Mouse (Mus musculus) lung, embryonic 14.5 days (tissue): ENCODE measurements around the gene Apbb1. TPM values are rescaled to one million over a fixed set of nuclear protein-coding genes. Genes with fewer than 3 reads are reported as not detected.

Experiments used
- ATAC-seq: fragments of 200-750 bp; cut with Nextera tagmentation; 2 replicates; pipeline ENCODE4 v1.8.0; 2017; ENCODE audit warnings: mild to moderate bottlenecking, moderate TSS enrichment, moderate library complexity; ENCODE audit not compliant: insufficient read depth
- DNase-seq: peaks from one replicate; pipeline ENCODE4 v3.0.0-alpha.2; 2015
- H3K27ac ChIP-seq: fragments of 300-500 bp; sonication (generic); 2 replicates; pipeline ENCODE4 v1.5.1; 2014; ENCODE audit warnings: low read depth, mild to moderate bottlenecking, moderate library complexity
- H3K27me3 ChIP-seq: fragments of 300-500 bp; sonication (generic); 2 replicates; pipeline ENCODE4 v1.6.1; 2014; ENCODE audit warnings: low read length, control low read depth; ENCODE audit not compliant: insufficient read depth
- H3K36me3 ChIP-seq: fragments of 300-500 bp; sonication (generic); 2 replicates; pipeline ENCODE4 v1.6.1; 2014; ENCODE audit warnings: control low read depth; ENCODE audit not compliant: insufficient read depth
- H3K4me1 ChIP-seq: fragments of 300-500 bp; sonication (generic); 2 replicates; pipeline ENCODE4 v1.6.1; 2014; ENCODE audit warnings: antibody characterized with exemption, control low read depth; ENCODE audit not compliant: insufficient read depth
- H3K4me2 ChIP-seq: fragments of 300-500 bp; sonication (generic); 2 replicates; pipeline ENCODE4 v1.6.1; 2014; ENCODE audit warnings: mild to moderate bottlenecking
- H3K4me3 ChIP-seq: fragments of 300-500 bp; sonication (generic); 2 replicates; pipeline ENCODE4 v1.5.1; 2014; ENCODE audit warnings: low read depth, low read length
- H3K9ac ChIP-seq: fragments of 300-500 bp; sonication (generic); 2 replicates; pipeline ENCODE4 v1.6.1; 2014
- H3K9me3 ChIP-seq: fragments of 300-500 bp; sonication (generic); 2 replicates; pipeline ENCODE4 v1.6.1; 2016; ENCODE audit warnings: low read depth, low read length, control low read depth
- CTCF ChIP-seq: IDR thresholded peaks from 2 replicates; pipeline ENCODE4 v1.5.1; 2016; ENCODE audit warnings: antibody characterized with exemption, low read depth
- WGBS: fragments of 180-500 bp; shearing (Covaris S2); extraction: QIAGEN DNeasy Blood & Tissue Kit; methylation state at CpG from one replicate; pipeline ENCODE4 v1.1.7; 2014; 5-methylcytosine and 5-hydroxymethylcytosine counted together
- polyA plus RNA-seq: library from polyadenylated mRNA; unstranded; fragments of >200 nt; fragmentation: Nextera tagmentation; extraction: Ambion mirVana; gene quantifications from 2 replicates; pipeline ENCODE4 v1.2.1, GENCODE M21; 2014

Gene Apbb1
- polyA plus RNA-seq, 1 experiment from 2014 or later, result 37.6 TPM

DNA sequence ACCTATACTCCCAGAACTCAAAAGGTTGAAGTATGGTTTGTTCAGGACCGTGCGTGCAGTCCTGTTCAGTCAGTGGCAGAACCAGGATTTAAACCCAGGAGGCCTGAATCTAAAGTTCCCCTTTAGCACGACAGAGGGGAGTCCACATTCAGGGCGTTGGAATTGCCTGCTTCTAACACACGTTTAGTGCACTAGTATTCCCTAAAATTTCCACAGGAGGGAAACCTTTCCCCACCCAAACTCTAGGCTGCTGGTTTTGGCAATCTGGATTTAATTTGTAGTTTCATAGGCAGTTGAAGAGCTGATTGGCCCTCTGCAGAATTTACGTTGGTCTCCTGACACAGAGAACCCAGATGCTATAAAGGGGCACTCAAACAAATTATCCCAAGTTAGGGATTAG lies 32.4 kb downstream of the Apbb1 start:
- Histone ChIP-seq H3K27ac (no peak overlapping the region), H3K4me3 (no peak overlapping the region), H3K36me3 (no peaks in the 10 kb centered on the region), H3K4me2 (no peak overlapping the region), H3K4me1 (no peaks in the 10 kb centered on the region), H3K27me3 (no peaks in the 10 kb centered on the region), H3K9ac (no peak overlapping the region), H3K9me3 (no peaks in the 10 kb centered on the region)
- DNase-seq (peak; percentile 64), ATAC-seq (no peak)
- TF ChIP-seq CTCF, result peak; percentile 55
- 41% methylated on average over 6 of the region's 6 CpGs for WGBS

- Histone ChIP-seq H3K9me3 (no peaks in the 10 kb centered on the region), H3K36me3 (no peaks in the 10 kb centered on the region), H3K4me1 (no peaks in the 10 kb centered on the region), H3K9ac (no peak overlapping the region), H3K27me3 (no peaks in the 10 kb centered on the region), H3K27ac (no peak overlapping the region), H3K4me2 (no peak overlapping the region), H3K4me3 (no peak overlapping the region)
- DNase-seq (peak; percentile 19), ATAC-seq (peak; percentile 58; the same call in 1 of the 2 replicates)
- WGBS, result 57% methylated on average over 7 of the region's 7 CpGs
- TF ChIP-seq CTCF, result no peak
These were observed 33.5 kb downstream of the Apbb1 start for GRCm38 (mm10) chr7:105547970-105548369.

DNA sequence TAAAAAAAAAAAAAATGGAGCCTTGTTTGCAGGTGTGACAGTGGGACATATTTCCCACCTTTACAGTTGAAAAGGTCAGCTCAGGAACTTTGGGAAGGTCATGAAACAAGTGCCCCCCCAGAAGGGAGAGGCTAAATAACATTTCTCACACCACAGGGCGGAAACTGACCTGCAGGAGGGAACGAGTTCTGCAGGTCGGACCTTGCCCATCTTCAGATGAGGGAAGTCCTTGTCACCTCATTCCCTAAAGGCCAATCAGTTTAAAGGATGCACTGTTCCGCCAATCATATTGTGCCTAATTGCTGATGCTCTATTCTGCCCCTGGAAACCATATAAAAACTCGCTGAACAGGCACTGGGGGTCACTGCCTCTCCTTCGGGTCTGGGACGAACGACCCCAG lies 35.5 kb downstream of the Apbb1 start:
- H3K4me3 ChIP-seq, result no peak overlapping the region
- no peak for TF ChIP-seq CTCF

DNA sequence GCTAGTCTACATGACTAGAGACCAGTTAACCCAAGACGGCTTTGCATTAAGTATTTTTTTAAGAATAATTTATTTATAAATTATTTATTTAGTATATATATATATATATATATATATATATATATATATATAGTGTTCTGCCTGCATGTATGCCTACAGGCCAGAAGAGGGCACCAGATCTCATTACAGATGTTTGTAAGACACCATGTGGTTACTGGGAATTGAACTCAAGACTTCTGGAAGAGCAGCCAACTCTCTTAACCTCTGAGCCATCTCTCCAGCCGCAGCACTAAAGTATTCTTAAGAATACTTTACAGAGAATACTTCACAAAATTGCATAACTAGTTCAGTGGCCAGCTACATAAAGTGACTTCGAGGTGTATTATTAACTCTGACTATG lies 47.3 kb downstream of the Apbb1 start:
- Histone ChIP-seq H3K4me3 (no peak overlapping the region), H3K9ac (no peak overlapping the region), H3K36me3 (no peaks in the 10 kb centered on the region), H3K4me1 (no peaks in the 10 kb centered on the region), H3K9me3 (no peaks in the 10 kb centered on the region), H3K27me3 (no peaks in the 10 kb centered on the region), H3K4me2 (no peak overlapping the region), H3K27ac (no peak overlapping the region)
- DNase-seq, result peak; percentile 46
- peak; percentile 44 for TF ChIP-seq CTCF
- no peak for ATAC-seq
- 76% methylated on average over 3 of the region's 3 CpGs for WGBS

More for the DNA sequence above, 35.5 kb downstream of the Apbb1 start:
- H3K4me1 ChIP-seq, result no peaks in the 10 kb centered on the region
- no peak for DNase-seq
- no peak overlapping the region for H3K4me2 ChIP-seq
- no peaks in the 10 kb centered on the region for H3K36me3 ChIP-seq
- no peaks in the 10 kb centered on the region for H3K9me3 ChIP-seq
- WGBS, result 63% methylated on average over 8 of the region's 8 CpGs
- no peak for ATAC-seq
- H3K27ac ChIP-seq, result no peak overlapping the region
- no peaks in the 10 kb centered on the region for H3K27me3 ChIP-seq
- H3K9ac ChIP-seq, result no peak overlapping the region

DNA sequence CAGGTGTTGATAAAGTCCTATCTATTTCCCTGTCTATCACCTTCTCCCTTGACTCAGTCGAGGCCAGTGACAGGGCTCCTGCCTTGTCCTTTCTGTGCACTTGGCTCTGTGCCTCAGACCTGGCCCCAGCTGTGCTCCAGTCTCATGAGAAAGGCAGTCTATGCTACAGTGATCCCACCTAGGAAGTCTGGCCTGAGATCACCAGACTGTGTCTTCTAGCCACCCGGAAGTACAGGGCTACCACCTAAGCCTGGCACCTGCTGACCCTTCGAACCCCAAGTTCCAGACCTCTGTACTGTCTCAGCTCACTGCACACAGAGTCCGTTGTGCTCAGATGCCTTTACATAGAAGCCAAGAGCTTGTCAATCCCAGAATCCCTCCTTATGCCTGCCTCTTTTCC lies 53.4 kb downstream of the Apbb1 start:
- no peak for TF ChIP-seq CTCF
- Histone ChIP-seq H3K27me3 (no peaks in the 10 kb centered on the region), H3K27ac (no peak overlapping the region), H3K9me3 (no peaks in the 10 kb centered on the region), H3K4me2 (no peak overlapping the region), H3K4me1 (no peaks in the 10 kb centered on the region), H3K36me3 (no peaks in the 10 kb centered on the region), H3K9ac (no peak overlapping the region), H3K4me3 (no peak overlapping the region)
- ATAC-seq (no peak), DNase-seq (no peak)
- 71% methylated on average over 4 of the region's 4 CpGs for WGBS

GRCm38 (mm10) chr7:105527306-105527937 lies 54.0 kb downstream of the Apbb1 start:
- peak; percentile 77 for DNase-seq
- WGBS, result 43% methylated on average over 1 of the region's 1 CpGs
- no peaks in the 10 kb centered on the region for H3K4me1 ChIP-seq
- H3K27me3 ChIP-seq, result no peaks in the 10 kb centered on the region
- no peak overlapping the region for H3K4me2 ChIP-seq
- H3K4me3 ChIP-seq, result no peak overlapping the region
- no peak overlapping the region for H3K27ac ChIP-seq
- H3K9me3 ChIP-seq, result no peaks in the 10 kb centered on the region
- H3K9ac ChIP-seq, result no peak overlapping the region
- no peaks in the 10 kb centered on the region for H3K36me3 ChIP-seq
- peak; percentile 56; the same call in 1 of the 2 replicates for ATAC-seq
- peak; percentile 71 for TF ChIP-seq CTCF

- no peak for DNase-seq
- Histone ChIP-seq H3K27me3 (no peaks in the 10 kb centered on the region), H3K36me3 (no peaks in the 10 kb centered on the region), H3K9me3 (no peaks in the 10 kb centered on the region), H3K9ac (no peak overlapping the region), H3K4me2 (no peak overlapping the region), H3K4me1 (no peaks in the 10 kb centered on the region), H3K4me3 (no peak overlapping the region), H3K27ac (no peak overlapping the region)
- no peak for TF ChIP-seq CTCF
- WGBS, result 81% methylated on average over 2 of the region's 2 CpGs
- no peak for ATAC-seq
These were observed 57.2 kb downstream of the Apbb1 start for GRCm38 (mm10) chr7:105524222-105524621.
